In the genomic region with DNA sequence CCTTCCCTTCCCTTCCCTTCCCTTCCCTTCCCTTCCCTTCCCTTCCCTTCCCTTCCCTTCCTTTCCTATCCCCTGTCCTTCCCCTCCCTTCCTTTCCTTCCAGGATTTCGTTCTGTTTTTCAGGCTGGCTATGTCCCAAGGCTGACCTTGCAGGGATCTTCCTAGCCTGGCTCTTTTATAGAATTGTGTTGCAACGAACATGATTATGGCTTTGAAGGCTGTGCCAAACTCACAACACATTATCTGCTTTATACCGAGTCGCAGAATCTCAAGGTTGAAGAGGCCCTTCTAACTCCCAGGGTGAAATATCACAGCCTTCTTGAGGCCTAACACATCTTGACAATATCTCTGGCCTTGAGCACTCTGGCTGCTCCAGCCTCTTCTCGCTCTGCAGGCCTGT, we compare ENCODE assay signal across 11 mouse cellular contexts. TPM values are rescaled to one million over a fixed set of nuclear protein-coding genes. Genes with fewer than 3 reads are reported as not detected.
A peak's percentile ranks its signal among the peaks of the same experiment; 100 is the strongest.
DNase-seq lines count a peak whose midpoint lies in the region; ATAC-seq and TF ChIP-seq lines count a peak whose summit lies in the region.
"Had no signal": no experiment of that assay in that cellular context is flagged by ENCODE, and none has a peak within 500 bp of the region (broad histone marks: within the 10 kb centered on the region; RNA-seq: fewer than 3 reads in every experiment).

No protein-coding gene starts in this region.

- H3K9ac ChIP-seq in heart, embryonic 14.5 days (ENCODE audit: low read length) = peak overlapping the region; percentile 12; the same call in 1 of the 2 replicates
- no peak overlapping the region for H3K9ac ChIP-seq in MEL (ENCODE audit: control insufficient read depth, low read depth, low read length, poor library complexity, severe bottlenecking)
- peak overlapping the region; percentile 32 for H3K9ac ChIP-seq in liver, embryonic 14.5 days (replicated peaks)

- 0 out of 2 replicates have a peak, but pooled peaks cover 3% of the 10 kb centered on the region for H3K9me3 ChIP-seq in heart, embryonic 14.5 days (ENCODE audit: control insufficient read depth, low read length)
- H3K9me3 ChIP-seq in MEL (replicated peaks; ENCODE audit: insufficient read depth, low read length) = no peaks in the 10 kb centered on the region
- no peaks in the 10 kb centered on the region for H3K9me3 ChIP-seq in liver, embryonic 14.5 days (ENCODE audit: control insufficient read depth, low read length)

- no peak overlapping the region for H3K4me3 ChIP-seq in heart, embryonic 14.5 days (ENCODE audit: control insufficient read depth in 1 of 2, insufficient read depth in 1 of 2, low read depth in 1 of 2, low read length in 2 of 2)
- H3K4me3 ChIP-seq in MEL (ENCODE audit: control insufficient read depth in 1 of 2, insufficient read depth in 1 of 2, low read depth in 2 of 2, low read length in 2 of 2) = no peak overlapping the region
- H3K4me3 ChIP-seq in liver, embryonic 14.5 days (ENCODE audit: insufficient read depth in 1 of 2, low read depth in 2 of 2, low read length in 2 of 2) = no peak overlapping the region

- peaks cover 6 to 10% of the 10 kb centered on the region in 2 experiments; a peak in 3 of 4 replicates for H3K4me1 ChIP-seq in heart, embryonic 14.5 days (ENCODE audit: control insufficient read depth in 2 of 2, insufficient read depth in 2 of 2, low read length in 2 of 2)
- H3K4me1 ChIP-seq in MEL (ENCODE audit: control insufficient read depth in 1 of 2, insufficient read depth in 2 of 2, low read length in 2 of 2) = peaks cover 0 to 15% of the 10 kb centered on the region in 2 experiments; a peak in 3 of 4 replicates
- peaks cover 15 to 22% of the 10 kb centered on the region in 2 experiments for H3K4me1 ChIP-seq in liver, embryonic 14.5 days (replicated peaks; ENCODE audit: control insufficient read depth in 2 of 2, insufficient read depth in 2 of 2, low read length in 1 of 2)

- no peak for TF ChIP-seq RAD21 in MEL (IDR thresholded peaks at IDR 0.05; ENCODE audit: low read depth, low read length)

- H3K79me2 ChIP-seq in MEL (ENCODE audit: control insufficient read depth, insufficient read depth, low read length, poor library complexity) = peaks cover 1% of the 10 kb centered on the region; the same call in 1 of the 2 replicates

- TF ChIP-seq EP300 in MEL (IDR thresholded peaks at IDR 0.05; ENCODE audit: low read depth in 1 of 2, low read length in 2 of 2) = no peak
- TF ChIP-seq EP300 in liver, embryonic 14.5 days (IDR thresholded peaks at IDR 0.05; ENCODE audit: low read depth) = no peak

- no peak for ATAC-seq in heart, embryonic 14.5 days (ENCODE audit: insufficient number of reproducible peaks, insufficient read depth, low FRiP score, low read depth)
- no peak for ATAC-seq in liver, embryonic 14.5 days (ENCODE audit: insufficient read depth)

- no peaks in the 10 kb centered on the region for H3K36me3 ChIP-seq in heart, embryonic 14.5 days (ENCODE audit: control insufficient read depth, insufficient read depth, low read length)
- no peaks in the 10 kb centered on the region; a peak in 1 of 4 replicates for H3K36me3 ChIP-seq in MEL (ENCODE audit: control insufficient read depth in 1 of 2, insufficient read depth in 2 of 2, low read length in 2 of 2)
- no peaks in the 10 kb centered on the region for H3K36me3 ChIP-seq in liver, embryonic 14.5 days (replicated peaks; ENCODE audit: control insufficient read depth, insufficient read depth, low read depth)

- 28% methylated on average over 5 of the region's 5 CpGs for WGBS in heart, embryonic 14.5 days
- WGBS in liver, embryonic 14.5 days (ENCODE audit: insufficient replicate concordance) = 47% methylated on average over 5 of the region's 5 CpGs

- peak overlapping the region; percentile 38 to 68; a peak in 3 of 4 replicates for H3K27ac ChIP-seq in heart, embryonic 14.5 days (replicated peaks in 1 of 2; ENCODE audit: control insufficient read depth in 1 of 2, insufficient read depth in 1 of 2, low read depth in 2 of 2, low read length in 2 of 2)
- H3K27ac ChIP-seq in MEL (ENCODE audit: control insufficient read depth, low read depth, low read length) = no peak overlapping the region
- H3K27ac ChIP-seq in liver, embryonic 14.5 days = peak overlapping the region; percentile 74

- H3K4me2 ChIP-seq in heart, embryonic 14.5 days (ENCODE audit: low read length) = no peak overlapping the region
- H3K4me2 ChIP-seq in liver, embryonic 14.5 days (ENCODE audit: low read depth) = peak overlapping the region; percentile 71

- no peak for TF ChIP-seq POLR2A in MEL (IDR thresholded peaks at IDR 0.05; ENCODE audit: control insufficient read depth in 1 of 2, insufficient read depth in 1 of 2, low read depth in 1 of 2, low read length in 2 of 2, poor library complexity in 1 of 2)

- DNase-seq in heart, adult 11 months = no peak
- DNase-seq in MEL (ENCODE audit: low read depth, low spot score) = peak; percentile 36
- DNase-seq in adrenal gland, postnatal 25 days = peak; percentile 52
- peak in 1 of 3 experiments; percentile 29 for DNase-seq in liver, embryonic 14.5 days (ENCODE audit: low read depth in 3 of 3, low spot score in 3 of 3)
- DNase-seq in layer of hippocampus, postnatal 14 days (ENCODE audit: low spot score in 2 of 2) = no peak
- DNase-seq in embryo, embryonic 10.5 days (ENCODE audit: low spot score) = no peak
- no peak for DNase-seq in right cerebral cortex, postnatal 10 days (ENCODE audit: low spot score in 2 of 2)
- DNase-seq: cerebellum, adult 11-12 months; gastrocnemius, postnatal 10 days had no signal

- H3K27me3 ChIP-seq in heart, embryonic 14.5 days (ENCODE audit: control insufficient read depth, insufficient read depth, low read length) = no peaks in the 10 kb centered on the region
- no peaks in the 10 kb centered on the region for H3K27me3 ChIP-seq in MEL (ENCODE audit: control insufficient read depth in 1 of 2, insufficient read depth in 2 of 2, low read length in 2 of 2)
- no peaks in the 10 kb centered on the region for H3K27me3 ChIP-seq in liver, embryonic 14.5 days (ENCODE audit: control insufficient read depth, insufficient read depth, low read length)
- H3K27me3 ChIP-seq: CH12.LX had no signal

- no peak for TF ChIP-seq CTCF in MEL (IDR thresholded peaks at IDR 0.05 in 2 of 3, conservative IDR thresholded peaks at IDR 0.05 in 1 of 3; ENCODE audit: control insufficient read depth in 1 of 3, insufficient read depth in 1 of 3, low read depth in 2 of 3, low read length in 3 of 3, poor library complexity in 1 of 3, severe bottlenecking in 1 of 3)
- TF ChIP-seq CTCF in liver, embryonic 14.5 days (IDR thresholded peaks at IDR 0.05; ENCODE audit: low read depth) = no peak

TF ChIP-seq in MEL, 35 proteins besides CTCF, POLR2A, EP300 and RAD21:
- no peak for TF ChIP-seq MXI1 (IDR thresholded peaks at IDR 0.05; ENCODE audit: low read depth, low read length)
- no peak for TF ChIP-seq ZNF384 (IDR thresholded peaks at IDR 0.05; ENCODE audit: low read depth, low read length)

RNA-seq across cellular contexts. Expression of a gene that starts 0.7 kb away (rescaled TPM):
- polyA plus RNA-seq in heart, embryonic 14.5 days (2014; fragmentation: Nextera tagmentation; extraction: Ambion mirVana) = 138 and 157 TPM in 2 replicates
- total RNA-seq in MEL (2012; rRNA removed) = 43.3 and 53.2 TPM in 2 replicates
- polyA plus RNA-seq in MEL (2012; ENCODE audit: insufficient read depth in 1 of 2, insufficient read length in 2 of 2, low read depth in 1 of 2, low replicate concordance in 2 of 2, missing spikeins in 1 of 2) = 10 to 100 TPM in 1 of 2 experiments, not detected in 1; 49.4 TPM
- 104 and 112 TPM in 2 replicates for total RNA-seq in adrenal gland, postnatal 25 days (2021)
- 26.5 and 29.4 TPM in 2 replicates for polyA plus RNA-seq in liver, embryonic 14.5 days (2012; rRNA removed)
- polyA plus RNA-seq in liver, embryonic 14.5 days (2014; fragmentation: Nextera tagmentation; extraction: Ambion mirVana) = 34.9 and 35.3 TPM in 2 replicates
- total RNA-seq in layer of hippocampus, postnatal 14 days (2021) = 10 to 100 TPM; 64.7 to 67.4 TPM

RNA-seq across cellular contexts. Expression of a gene that starts 7.0 kb away (rescaled TPM):
- polyA plus RNA-seq in heart, embryonic 14.5 days (2014; fragmentation: Nextera tagmentation; extraction: Ambion mirVana) = 18.5 and 20.9 TPM in 2 replicates
- 12.4 and 14.3 TPM in 2 replicates for total RNA-seq in MEL (2012; rRNA removed)
- 10 to 100 TPM in 1 of 2 experiments, not detected in 1; 16.2 TPM for polyA plus RNA-seq in MEL (2012; ENCODE audit: insufficient read depth in 1 of 2, insufficient read length in 2 of 2, low read depth in 1 of 2, low replicate concordance in 2 of 2, missing spikeins in 1 of 2)
- total RNA-seq in adrenal gland, postnatal 25 days (2021) = 7.4 and 7.7 TPM in 2 replicates
- polyA plus RNA-seq in liver, embryonic 14.5 days (2012; rRNA removed) = 3.7 and 4.1 TPM in 2 replicates
- polyA plus RNA-seq in liver, embryonic 14.5 days (2014; fragmentation: Nextera tagmentation; extraction: Ambion mirVana) = 6.3 and 7.6 TPM in 2 replicates
- 10 to 100 TPM in 1 of 2 experiments, 1 to 10 TPM in 1; 9.3 to 11.4 TPM for total RNA-seq in layer of hippocampus, postnatal 14 days (2021)

Comparison
In these comparisons a context has a peak if more than half of its experiments do, and no peak if none do; other contexts are left out.
1. DNase-seq: peak in MEL (single experiment) and adrenal gland, postnatal 25 days (single experiment); none in heart, adult 11 months (single experiment), layer of hippocampus, postnatal 14 days (0 of 2), embryo, embryonic 10.5 days (single experiment) and right cerebral cortex, postnatal 10 days (0 of 2).